In the genomic region with DNA sequence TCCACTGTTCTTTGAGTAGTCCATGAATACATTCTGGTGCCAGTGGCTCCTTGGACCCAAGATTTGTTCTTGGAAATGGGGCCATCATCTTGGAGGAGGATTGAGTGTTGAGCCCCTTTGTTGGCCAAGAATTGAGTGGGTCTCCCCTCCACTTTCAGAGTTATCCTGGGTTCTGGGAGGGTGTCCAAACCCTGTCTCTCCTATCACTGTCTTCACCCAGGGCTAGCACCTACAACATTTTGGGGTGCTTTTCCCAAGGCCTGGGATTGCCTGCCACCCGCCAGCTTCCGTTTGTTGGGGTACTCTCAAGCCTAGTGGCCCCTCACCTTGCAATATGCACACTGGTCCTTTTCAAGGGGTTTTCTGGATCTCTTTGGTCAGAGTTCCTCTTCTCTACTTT, we compare ENCODE assay signal across 28 mouse cellular contexts.
"Had no signal": no experiment of that assay in that cellular context is flagged by ENCODE, and none has a peak within 500 bp of the region (broad histone marks: within the 10 kb centered on the region; RNA-seq: fewer than 3 reads in every experiment).

No protein-coding gene starts in this region.

- H3K4me1 ChIP-seq: limb, embryonic 12.5 days; limb, embryonic 13.5 days; limb, embryonic 15.5 days; liver, embryonic 12.5 days; liver, embryonic 13.5 days; liver, embryonic 15.5 days; lung, embryonic 15.5 days; megakaryocyte, embryonic 14.5 days; midbrain, embryonic 10.5 days; midbrain, embryonic 12.5 days; midbrain, embryonic 13.5 days; midbrain, embryonic 15.5 days; neural tube, embryonic 12.5 days had no signal

- H3K27me3 ChIP-seq: limb, embryonic 12.5 days; limb, embryonic 13.5 days; limb, embryonic 15.5 days; liver, embryonic 12.5 days; liver, embryonic 13.5 days; liver, embryonic 15.5 days; lung, embryonic 15.5 days; megakaryocyte, embryonic 14.5 days; midbrain, embryonic 12.5 days; midbrain, embryonic 13.5 days; midbrain, embryonic 15.5 days; neural tube, embryonic 12.5 days had no signal

- H3K36me3 ChIP-seq: limb, embryonic 12.5 days; limb, embryonic 13.5 days; limb, embryonic 15.5 days; liver, embryonic 12.5 days; liver, embryonic 13.5 days; liver, embryonic 15.5 days; lung, embryonic 15.5 days; midbrain, embryonic 12.5 days; midbrain, embryonic 13.5 days; midbrain, embryonic 15.5 days; neural tube, embryonic 12.5 days had no signal

- H3K4me3 ChIP-seq: limb, embryonic 10.5 days; limb, embryonic 12.5 days; limb, embryonic 13.5 days; limb, embryonic 15.5 days; liver, embryonic 12.5 days; liver, embryonic 13.5 days; liver, embryonic 15.5 days; lung, embryonic 15.5 days; megakaryocyte, embryonic 14.5 days; midbrain, embryonic 10.5 days; midbrain, embryonic 12.5 days; midbrain, embryonic 13.5 days; midbrain, embryonic 15.5 days; myocyte; neural tube, embryonic 12.5 days had no signal

- H3K27ac ChIP-seq: limb, embryonic 10.5 days; limb, embryonic 12.5 days; limb, embryonic 13.5 days; limb, embryonic 15.5 days; liver, embryonic 12.5 days; liver, embryonic 13.5 days; liver, embryonic 14.5 days; liver, embryonic 15.5 days; lung, embryonic 15.5 days; macrophage; midbrain, embryonic 10.5 days; midbrain, embryonic 12.5 days; midbrain, embryonic 13.5 days; midbrain, embryonic 15.5 days; neural tube, embryonic 12.5 days had no signal

- DNase-seq: left cerebral cortex, postnatal 4 days; liver; liver, embryonic 13.5 days; liver, postnatal 0 days; lung, adult 18-20 months; lung, adult 2 months; lung, embryonic 14.5 days; lung, postnatal 10 days; lung, postnatal 14 days; lung, postnatal 36 days; lung, postnatal 4 days; midbrain, embryonic 14.5 days had no signal
